ENCODE assay signal across 7 mouse cellular contexts in the genomic region with DNA sequence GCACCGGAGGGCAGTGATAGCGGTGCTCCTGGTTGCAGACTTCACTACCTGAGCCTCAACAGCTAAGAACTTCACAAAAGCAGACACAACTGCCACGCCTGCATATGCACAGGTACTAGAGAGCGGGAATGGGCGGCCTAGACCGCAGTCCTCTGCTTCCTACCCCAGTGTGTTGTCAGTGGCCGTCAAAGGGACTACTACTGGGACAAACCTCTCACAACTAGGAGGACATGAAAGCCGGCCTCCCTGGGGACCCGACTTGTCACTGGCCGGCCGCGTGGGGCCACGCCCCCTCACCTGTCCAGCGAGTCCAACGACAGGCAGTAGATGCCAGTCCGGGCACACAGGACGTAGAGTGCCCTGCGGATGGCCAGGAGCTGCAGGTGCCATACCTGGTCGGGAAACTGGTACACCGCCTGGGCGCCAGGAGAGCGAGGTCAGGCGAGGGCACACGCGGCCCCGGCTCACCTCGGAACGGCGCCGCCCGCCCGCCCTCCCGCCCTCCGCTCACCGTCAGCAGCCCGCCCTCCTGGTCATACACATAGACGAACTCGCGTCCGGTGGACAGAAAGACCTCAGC. TPM values are rescaled to one million over a fixed set of nuclear protein-coding genes. Genes with fewer than 3 reads are reported as not detected.
A peak's percentile ranks its signal among the peaks of the same experiment; 100 is the strongest.
DNase-seq lines count a peak whose midpoint lies in the region; ATAC-seq and TF ChIP-seq lines count a peak whose summit lies in the region.

No protein-coding gene starts in this region.

- WGBS in hindbrain, embryonic 16.5 days, result 3% methylated on average over 38 of the region's 40 CpGs
- 2% methylated on average over 39 of the region's 40 CpGs for WGBS in liver, embryonic 12.5 days (ENCODE audit: insufficient replicate concordance)
- 2% methylated on average over 40 of the region's 40 CpGs for WGBS in midbrain, postnatal 0 days

- H3K4me3 ChIP-seq in E14TG2a.4 (replicated peaks; ENCODE audit: low read length), result peak overlapping the region; percentile 93
- peak overlapping the region; percentile 75 for H3K4me3 ChIP-seq in erythroblast, embryonic 14.5 days (replicated peaks)
- H3K4me3 ChIP-seq in hindbrain, embryonic 16.5 days (ENCODE audit: low read length), result peak overlapping the region; percentile 65
- peak overlapping the region; percentile 74 for H3K4me3 ChIP-seq in liver, embryonic 12.5 days
- peak overlapping the region; percentile 87 for H3K4me3 ChIP-seq in midbrain, postnatal 0 days (ENCODE audit: low read depth, low read length)

- H3K4me2 ChIP-seq in hindbrain, embryonic 16.5 days (ENCODE audit: low read length), result peak overlapping the region; percentile 85
- peak overlapping the region; percentile 98 for H3K4me2 ChIP-seq in liver, embryonic 12.5 days
- H3K4me2 ChIP-seq in midbrain, postnatal 0 days (ENCODE audit: low read depth, low read length, poor library complexity, severe bottlenecking), result peak overlapping the region; percentile 93

- H3K4me1 ChIP-seq in E14TG2a.4 (replicated peaks; ENCODE audit: low read depth, low read length), result peaks cover 49% of the 10 kb centered on the region
- peaks cover 31% of the 10 kb centered on the region for H3K4me1 ChIP-seq in erythroblast, embryonic 14.5 days (ENCODE audit: control insufficient read depth)
- peaks cover 18% of the 10 kb centered on the region for H3K4me1 ChIP-seq in hindbrain, embryonic 16.5 days (ENCODE audit: control insufficient read depth, insufficient read depth, low read depth, low read length)
- H3K4me1 ChIP-seq in liver, embryonic 12.5 days, result peaks cover 26% of the 10 kb centered on the region
- H3K4me1 ChIP-seq in midbrain, postnatal 0 days (ENCODE audit: insufficient read depth, low read length), result peaks cover 10% of the 10 kb centered on the region

- DNase-seq in adrenal gland, postnatal 14 days, result peak; percentile 59
- peak; percentile 67 for DNase-seq in midbrain, postnatal 0 days (ENCODE audit: low spot score)
- peak; percentile 46 to 63 for DNase-seq in urinary bladder, postnatal 36 days (ENCODE audit: low spot score in 2 of 2)

- H3K9me3 ChIP-seq in E14TG2a.4 (ENCODE audit: low read length), result no peaks in the 10 kb centered on the region
- no peaks in the 10 kb centered on the region for H3K9me3 ChIP-seq in erythroblast, embryonic 14.5 days (ENCODE audit: control insufficient read depth, low read length)
- H3K9me3 ChIP-seq in hindbrain, embryonic 16.5 days (ENCODE audit: control insufficient read depth, low read length), result no peaks in the 10 kb centered on the region
- no peaks in the 10 kb centered on the region for H3K9me3 ChIP-seq in liver, embryonic 12.5 days (replicated peaks)
- H3K9me3 ChIP-seq in midbrain, postnatal 0 days (ENCODE audit: low read length), result no peaks in the 10 kb centered on the region

- peak; percentile 41 for ATAC-seq in hindbrain, embryonic 16.5 days
- peak; percentile 66 for ATAC-seq in liver, embryonic 12.5 days
- peak; percentile 28; the same call in 1 of the 2 replicates for ATAC-seq in midbrain, postnatal 0 days (ENCODE audit: low FRiP score)

- peak overlapping the region; percentile 77 for H3K27ac ChIP-seq in hindbrain, embryonic 16.5 days (ENCODE audit: low read depth, low read length)
- peak overlapping the region; percentile 52; the same call in 1 of the 2 replicates for H3K27ac ChIP-seq in liver, embryonic 12.5 days
- H3K27ac ChIP-seq in midbrain, postnatal 0 days (ENCODE audit: low read depth, low read length), result peak overlapping the region; percentile 80

- peak overlapping the region; percentile 88 for H3K9ac ChIP-seq in hindbrain, embryonic 16.5 days (ENCODE audit: low read depth, low read length)
- peak overlapping the region; percentile 74 for H3K9ac ChIP-seq in liver, embryonic 12.5 days
- H3K9ac ChIP-seq in midbrain, postnatal 0 days (replicated peaks; ENCODE audit: low read length, poor library complexity, severe bottlenecking), result peak overlapping the region; percentile 86

- no peaks in the 10 kb centered on the region for H3K27me3 ChIP-seq in E14TG2a.4 (ENCODE audit: insufficient read depth, low read length)
- no peaks in the 10 kb centered on the region for H3K27me3 ChIP-seq in erythroblast, embryonic 14.5 days (ENCODE audit: control insufficient read depth)
- no peaks in the 10 kb centered on the region for H3K27me3 ChIP-seq in hindbrain, embryonic 16.5 days (replicated peaks; ENCODE audit: control insufficient read depth, insufficient read depth, low read length)
- H3K27me3 ChIP-seq in liver, embryonic 12.5 days (replicated peaks), result no peaks in the 10 kb centered on the region
- no peaks in the 10 kb centered on the region for H3K27me3 ChIP-seq in midbrain, postnatal 0 days (ENCODE audit: insufficient read depth, low read length)

- TF ChIP-seq CTCF in E14TG2a.4 (conservative IDR thresholded peaks at IDR 0.05; ENCODE audit: low read length), result no peak
- TF ChIP-seq CTCF in midbrain, postnatal 0 days (IDR thresholded peaks at IDR 0.05), result no peak

- peaks cover 76% of the 10 kb centered on the region for H3K36me3 ChIP-seq in E14TG2a.4 (ENCODE audit: insufficient read depth, low read length)
- H3K36me3 ChIP-seq in erythroblast, embryonic 14.5 days (ENCODE audit: control insufficient read depth), result peaks cover 79% of the 10 kb centered on the region
- H3K36me3 ChIP-seq in hindbrain, embryonic 16.5 days (ENCODE audit: control insufficient read depth, insufficient read depth, low read length), result peaks cover 33% of the 10 kb centered on the region
- peaks cover 74% of the 10 kb centered on the region for H3K36me3 ChIP-seq in liver, embryonic 12.5 days
- H3K36me3 ChIP-seq in midbrain, postnatal 0 days (ENCODE audit: insufficient read depth, low read length), result peaks cover 61% of the 10 kb centered on the region

RNA-seq across cellular contexts. Expression of a gene that starts 0.4 kb away (rescaled TPM):
- 18.7 and 24.6 TPM in 2 replicates for total RNA-seq in adrenal gland, postnatal 14 days (2021)
- polyA plus RNA-seq in erythroblast, embryonic 14.5 days (2012), result 1.2 and 2.2 TPM in 2 replicates
- polyA plus RNA-seq in hindbrain, embryonic 16.5 days (2015; fragmentation: Nextera tagmentation; extraction: Ambion mirVana), result 103 and 109 TPM in 2 replicates
- polyA plus RNA-seq in liver, embryonic 12.5 days (2016; fragmentation: Nextera tagmentation; extraction: Ambion mirVana), result 12.8 and 13.1 TPM in 2 replicates
- total RNA-seq in midbrain, postnatal 0 days (2014; rRNA removed), result 165 and 180 TPM in 2 replicates
- polyA plus RNA-seq in midbrain, postnatal 0 days (2015; fragmentation: Nextera tagmentation; extraction: Ambion mirVana), result 109 and 114 TPM in 2 replicates

RNA-seq across cellular contexts. Expression of a gene that starts 16.8 kb away (rescaled TPM):
- total RNA-seq in adrenal gland, postnatal 14 days (2021), result 0.37 and 0.71 TPM in 2 replicates
- polyA plus RNA-seq in erythroblast, embryonic 14.5 days (2012), result not detected in 2 replicates
- 0.66 and 1.6 TPM in 2 replicates for polyA plus RNA-seq in hindbrain, embryonic 16.5 days (2015; fragmentation: Nextera tagmentation; extraction: Ambion mirVana)
- 0.16 and 0.18 TPM in 2 replicates for polyA plus RNA-seq in liver, embryonic 12.5 days (2016; fragmentation: Nextera tagmentation; extraction: Ambion mirVana)
- total RNA-seq in midbrain, postnatal 0 days (2014; rRNA removed), result 0.71 TPM in 1 of 2 replicates, not detected in the other
- 0.71 and 1.5 TPM in 2 replicates for polyA plus RNA-seq in midbrain, postnatal 0 days (2015; fragmentation: Nextera tagmentation; extraction: Ambion mirVana)

RNA-seq across cellular contexts. Expression of a gene that starts 29.8 kb away (rescaled TPM):
- 1,064 and 1,109 TPM in 2 replicates for total RNA-seq in adrenal gland, postnatal 14 days (2021)
- polyA plus RNA-seq in erythroblast, embryonic 14.5 days (2012), result 9.0 TPM in 2 replicates
- 4,199 and 4,222 TPM in 2 replicates for polyA plus RNA-seq in hindbrain, embryonic 16.5 days (2015; fragmentation: Nextera tagmentation; extraction: Ambion mirVana)
- polyA plus RNA-seq in liver, embryonic 12.5 days (2016; fragmentation: Nextera tagmentation; extraction: Ambion mirVana), result 952 and 1,008 TPM in 2 replicates
- total RNA-seq in midbrain, postnatal 0 days (2014; rRNA removed), result 2,534 and 2,842 TPM in 2 replicates
- polyA plus RNA-seq in midbrain, postnatal 0 days (2015; fragmentation: Nextera tagmentation; extraction: Ambion mirVana), result 3,992 and 4,056 TPM in 2 replicates

RNA-seq across cellular contexts. Expression of a gene that starts 59.4 kb away (rescaled TPM):
- total RNA-seq in adrenal gland, postnatal 14 days (2021), result 73.8 and 82.5 TPM in 2 replicates
- 8.8 and 9.3 TPM in 2 replicates for polyA plus RNA-seq in erythroblast, embryonic 14.5 days (2012)
- polyA plus RNA-seq in hindbrain, embryonic 16.5 days (2015; fragmentation: Nextera tagmentation; extraction: Ambion mirVana), result 28.7 and 33.2 TPM in 2 replicates
- 44.9 and 46.3 TPM in 2 replicates for polyA plus RNA-seq in liver, embryonic 12.5 days (2016; fragmentation: Nextera tagmentation; extraction: Ambion mirVana)
- 64.4 and 66.0 TPM in 2 replicates for total RNA-seq in midbrain, postnatal 0 days (2014; rRNA removed)
- 26.0 and 27.1 TPM in 2 replicates for polyA plus RNA-seq in midbrain, postnatal 0 days (2015; fragmentation: Nextera tagmentation; extraction: Ambion mirVana)

Comparison
In these comparisons a context has a peak if more than half of its experiments do, and no peak if none do; other contexts are left out.
1. Peak in every context shown above with its lines: DNase-seq, ATAC-seq, H3K4me3 ChIP-seq and H3K27ac ChIP-seq.
2. RNA of a gene that starts 29.8 kb away (polyA plus RNA-seq): 4,199 to 4,222 TPM in hindbrain, embryonic 16.5 days, 3,992 to 4,056 TPM in midbrain, postnatal 0 days and 952 to 1,008 TPM in liver, embryonic 12.5 days; 9.0 TPM in erythroblast, embryonic 14.5 days; every median in the first group is over 10 times any median in the second.